Mouse (Mus musculus): Measurements from ENCODE around the gene Prrg3. TPM values are rescaled to one million over a fixed set of nuclear protein-coding genes. Genes with fewer than 3 reads are reported as not detected.
A peak's percentile ranks its signal among the peaks of the same experiment; 100 is the strongest.
"Not testable (repeated sequence)": the region's sequence is repeated elsewhere in the genome, so short reads cannot be mapped to it uniquely, and the experiment has no call there.

Gene Prrg3
- polyA plus RNA-seq, 1 experiment from 2014 or later: 0.59 TPM

DNA sequence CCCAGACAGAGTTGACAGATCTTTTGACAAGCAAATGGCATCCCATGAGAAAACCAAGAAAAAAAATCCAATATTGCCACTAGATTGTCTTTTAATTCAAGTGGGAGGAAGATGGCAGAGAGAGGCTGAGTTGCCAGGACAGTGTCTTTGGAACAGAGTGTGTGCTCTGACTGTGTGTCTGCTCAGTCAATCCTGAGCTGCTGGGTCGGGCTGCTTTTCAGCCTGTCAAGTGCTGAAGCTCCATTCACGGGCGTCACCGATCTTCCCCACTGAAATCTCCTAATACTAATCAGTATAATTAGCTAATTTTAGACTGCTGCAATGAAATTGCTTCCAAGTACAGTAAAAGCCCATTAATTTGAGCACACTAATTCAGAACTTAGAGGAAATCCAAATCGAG, 8.9 kb downstream of the Prrg3 start:
- WGBS (ENCODE audit: insufficient replicate concordance): 68% methylated on average over 5 of the region's 5 CpGs
- ATAC-seq (no peak), DNase-seq (no peak)
- no peaks in the 10 kb centered on the region for H3K4me1 ChIP-seq (ENCODE audit: insufficient read depth)
- H3K9ac ChIP-seq (replicated peaks): no peak overlapping the region
- no peaks in the 10 kb centered on the region for H3K36me3 ChIP-seq (replicated peaks; ENCODE audit: insufficient read depth, low read length)
- no peaks in the 10 kb centered on the region for H3K27me3 ChIP-seq (ENCODE audit: insufficient read depth, low read length)
- H3K4me2 ChIP-seq (ENCODE audit: low read depth, low read length): no peak overlapping the region
- no peak overlapping the region for H3K4me3 ChIP-seq (ENCODE audit: low read depth, low read length)
- H3K27ac ChIP-seq (ENCODE audit: low read depth): no peak overlapping the region
- no peaks in the 10 kb centered on the region for H3K9me3 ChIP-seq (ENCODE audit: low read length)
- TF ChIP-seq EP300 (IDR thresholded peaks at IDR 0.05; ENCODE audit: low read depth) (no peak), CTCF (IDR thresholded peaks at IDR 0.05; ENCODE audit: low read depth) (no peak)

- H3K27me3 ChIP-seq (ENCODE audit: insufficient read depth, low read length): no peaks in the 10 kb centered on the region
- TF ChIP-seq EP300 (IDR thresholded peaks at IDR 0.05; ENCODE audit: low read depth) (no peak), CTCF (IDR thresholded peaks at IDR 0.05; ENCODE audit: low read depth) (no peak)
- DNase-seq (no peak), ATAC-seq (no peak)
- WGBS (ENCODE audit: insufficient replicate concordance): 59% methylated on average over 2 of the region's 2 CpGs
- no peaks in the 10 kb centered on the region for H3K4me1 ChIP-seq (ENCODE audit: insufficient read depth)
- H3K9ac ChIP-seq (replicated peaks): no peak within 1 kb of the TSS
- H3K4me2 ChIP-seq (ENCODE audit: low read depth, low read length): no peak within 1 kb of the TSS
- no peak within 1 kb of the TSS for H3K27ac ChIP-seq (ENCODE audit: low read depth)
- no peak within 1 kb of the TSS for H3K4me3 ChIP-seq (ENCODE audit: low read depth, low read length)
- H3K9me3 ChIP-seq (ENCODE audit: low read length): no peaks in the 10 kb centered on the region
- no peaks in the 10 kb centered on the region for H3K36me3 ChIP-seq (replicated peaks; ENCODE audit: insufficient read depth, low read length)
These were observed 10.3 kb downstream of the Prrg3 start, which contains the start of gene Fate1 for GRCm38 (mm10) chrX:71972686-71973085. TSS of gene Fate1 (plus strand) at chrX:71972986.

DNA sequence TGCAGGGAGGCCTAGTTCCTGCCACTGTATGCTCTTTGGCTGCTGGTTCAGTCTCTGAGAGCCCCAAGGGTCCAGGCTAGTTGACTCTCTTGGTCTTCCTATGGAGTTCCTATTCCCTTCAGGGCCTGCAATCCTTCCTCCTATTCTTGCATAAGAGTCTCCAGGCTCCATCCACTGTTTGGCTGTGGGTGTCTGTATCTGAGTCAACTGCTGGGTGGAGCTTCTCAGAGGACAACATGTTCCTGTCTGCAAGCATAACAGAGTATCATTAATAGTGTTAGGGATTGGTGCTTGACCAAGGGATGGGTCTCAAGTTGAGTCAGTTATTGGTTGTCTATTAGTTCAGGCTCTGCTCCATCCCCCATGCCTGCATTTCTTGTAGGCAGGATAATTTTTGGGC, 15.3 kb downstream of the Prrg3 start:
- not testable (repeated sequence) for H3K4me1 ChIP-seq (ENCODE audit: insufficient read depth); H3K4me3 ChIP-seq (ENCODE audit: low read depth, low read length); H3K36me3 ChIP-seq (replicated peaks; ENCODE audit: insufficient read depth, low read length); H3K4me2 ChIP-seq (ENCODE audit: low read depth, low read length); H3K27me3 ChIP-seq (ENCODE audit: insufficient read depth, low read length); ATAC-seq; H3K27ac ChIP-seq (ENCODE audit: low read depth); H3K9me3 ChIP-seq (ENCODE audit: low read length); H3K9ac ChIP-seq (replicated peaks); DNase-seq

- Histone ChIP-seq H3K27me3 (ENCODE audit: insufficient read depth, low read length) (no peaks in the 10 kb centered on the region), H3K9ac (replicated peaks) (no peak overlapping the region), H3K27ac (ENCODE audit: low read depth) (no peak overlapping the region), H3K9me3 (ENCODE audit: low read length) (no peaks in the 10 kb centered on the region), H3K4me2 (ENCODE audit: low read depth, low read length) (no peak overlapping the region), H3K4me3 (ENCODE audit: low read depth, low read length) (no peak overlapping the region), H3K36me3 (replicated peaks; ENCODE audit: insufficient read depth, low read length) (no peaks in the 10 kb centered on the region), H3K4me1 (ENCODE audit: insufficient read depth) (no peaks in the 10 kb centered on the region)
- 45% methylated on average over 3 of the region's 3 CpGs for WGBS (ENCODE audit: insufficient replicate concordance)
- ATAC-seq (no peak), DNase-seq (no peak)
- TF ChIP-seq CTCF (IDR thresholded peaks at IDR 0.05; ENCODE audit: low read depth): no peak
- no peak for TF ChIP-seq EP300 (IDR thresholded peaks at IDR 0.05; ENCODE audit: low read depth)
These were observed 18.0 kb downstream of the Prrg3 start for GRCm38 (mm10) chrX:71980443-71980842.

DNA sequence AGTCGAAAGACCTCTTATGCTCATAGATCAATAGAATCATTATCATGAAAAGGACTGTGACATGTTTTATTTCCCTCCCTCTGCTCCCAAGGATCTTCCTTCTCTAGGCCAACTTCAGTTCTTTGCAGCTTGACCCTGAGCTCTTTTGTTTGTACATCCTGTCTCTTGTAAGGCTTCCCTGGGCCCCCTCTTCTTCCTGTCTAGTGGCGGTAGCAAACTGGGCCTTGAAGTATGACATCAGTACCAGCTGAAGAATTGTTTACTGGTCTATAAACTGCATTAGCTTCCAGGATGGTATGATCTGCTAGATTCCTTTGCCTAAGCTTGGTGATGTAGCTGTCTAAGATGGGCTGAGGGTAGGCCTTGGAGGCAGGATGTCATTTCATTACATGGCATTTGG, 18.9 kb downstream of the Prrg3 start:
- Histone ChIP-seq H3K4me3 (ENCODE audit: low read depth, low read length) (no peak overlapping the region), H3K36me3 (replicated peaks; ENCODE audit: insufficient read depth, low read length) (no peaks in the 10 kb centered on the region), H3K9me3 (ENCODE audit: low read length) (no peaks in the 10 kb centered on the region), H3K27ac (ENCODE audit: low read depth) (no peak overlapping the region), H3K27me3 (ENCODE audit: insufficient read depth, low read length) (no peaks in the 10 kb centered on the region), H3K9ac (replicated peaks) (no peak overlapping the region), H3K4me1 (ENCODE audit: insufficient read depth) (no peaks in the 10 kb centered on the region), H3K4me2 (ENCODE audit: low read depth, low read length) (no peak overlapping the region)
- no peak for TF ChIP-seq CTCF (IDR thresholded peaks at IDR 0.05; ENCODE audit: low read depth)
- TF ChIP-seq EP300 (IDR thresholded peaks at IDR 0.05; ENCODE audit: low read depth): no peak
- ATAC-seq (no peak), DNase-seq (no peak)
- 70% methylated on average over 2 of the region's 2 CpGs for WGBS (ENCODE audit: insufficient replicate concordance)

GRCm38 (mm10) chrX:71983205-71983604, 20.8 kb downstream of the Prrg3 start:
- no peak for DNase-seq
- Histone ChIP-seq H3K4me2 (ENCODE audit: low read depth, low read length) (no peak overlapping the region), H3K9ac (replicated peaks) (no peak overlapping the region), H3K9me3 (ENCODE audit: low read length) (no peaks in the 10 kb centered on the region), H3K27ac (ENCODE audit: low read depth) (no peak overlapping the region), H3K36me3 (replicated peaks; ENCODE audit: insufficient read depth, low read length) (no peaks in the 10 kb centered on the region), H3K27me3 (ENCODE audit: insufficient read depth, low read length) (no peaks in the 10 kb centered on the region), H3K4me3 (ENCODE audit: low read depth, low read length) (no peak overlapping the region), H3K4me1 (ENCODE audit: insufficient read depth) (no peaks in the 10 kb centered on the region)
- WGBS (ENCODE audit: insufficient replicate concordance): 46% methylated on average over 2 of the region's 2 CpGs
- TF ChIP-seq EP300 (IDR thresholded peaks at IDR 0.05; ENCODE audit: low read depth) (no peak), CTCF (IDR thresholded peaks at IDR 0.05; ENCODE audit: low read depth) (no peak)
- ATAC-seq: no peak

GRCm38 (mm10) chrX:71983775-71984174, 21.4 kb downstream of the Prrg3 start:
- no peak for TF ChIP-seq EP300 (IDR thresholded peaks at IDR 0.05; ENCODE audit: low read depth)
- peak; percentile 27 for TF ChIP-seq CTCF (IDR thresholded peaks at IDR 0.05; ENCODE audit: low read depth)
- WGBS (ENCODE audit: insufficient replicate concordance): 59% methylated on average over 1 of the region's 1 CpGs
- Histone ChIP-seq H3K27me3 (ENCODE audit: insufficient read depth, low read length) (no peaks in the 10 kb centered on the region), H3K9me3 (ENCODE audit: low read length) (no peaks in the 10 kb centered on the region), H3K27ac (ENCODE audit: low read depth) (no peak overlapping the region), H3K4me1 (ENCODE audit: insufficient read depth) (no peaks in the 10 kb centered on the region), H3K4me2 (ENCODE audit: low read depth, low read length) (no peak overlapping the region), H3K36me3 (replicated peaks; ENCODE audit: insufficient read depth, low read length) (no peaks in the 10 kb centered on the region), H3K9ac (replicated peaks) (no peak overlapping the region), H3K4me3 (ENCODE audit: low read depth, low read length) (no peak overlapping the region)
- peak; percentile 13 for DNase-seq
- ATAC-seq: no peak

Measured in liver, postnatal 0 days (tissue).